Mouse (Mus musculus): ENCODE data around the gene Leng1.

Leng1 gene

GRCm38 (mm10) chr7:3692382-3692986 is 26.8 kb upstream of the Leng1 start, which contains the start of gene Tsen34:
Gene Tsen34, plus strand, starts transcription at chr7:3692863.
- no peak for DNase-seq (ENCODE audit: low spot score in 2 of 2)

DNA sequence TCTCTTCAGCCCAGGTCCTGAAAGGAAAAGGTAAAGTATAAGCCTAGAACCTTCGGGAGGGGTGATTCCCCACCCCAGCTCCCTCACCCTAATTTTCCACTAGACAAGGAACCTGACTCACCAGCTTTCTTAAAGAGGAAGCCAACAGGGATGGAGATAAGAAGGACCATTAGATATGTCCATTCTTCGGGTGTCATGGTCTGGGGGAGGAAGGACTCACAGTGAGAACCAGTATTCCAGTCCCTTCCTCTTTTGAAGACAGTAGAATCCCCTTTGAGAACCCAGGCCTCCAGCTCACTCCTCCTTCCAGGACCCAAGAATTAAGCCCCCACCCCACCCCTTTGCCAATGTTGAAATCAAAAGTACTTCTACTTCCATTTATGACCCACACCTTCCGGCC is 26.3 kb upstream of the Leng1 start:
- no peak for DNase-seq (ENCODE audit: low spot score in 2 of 2)

DNA sequence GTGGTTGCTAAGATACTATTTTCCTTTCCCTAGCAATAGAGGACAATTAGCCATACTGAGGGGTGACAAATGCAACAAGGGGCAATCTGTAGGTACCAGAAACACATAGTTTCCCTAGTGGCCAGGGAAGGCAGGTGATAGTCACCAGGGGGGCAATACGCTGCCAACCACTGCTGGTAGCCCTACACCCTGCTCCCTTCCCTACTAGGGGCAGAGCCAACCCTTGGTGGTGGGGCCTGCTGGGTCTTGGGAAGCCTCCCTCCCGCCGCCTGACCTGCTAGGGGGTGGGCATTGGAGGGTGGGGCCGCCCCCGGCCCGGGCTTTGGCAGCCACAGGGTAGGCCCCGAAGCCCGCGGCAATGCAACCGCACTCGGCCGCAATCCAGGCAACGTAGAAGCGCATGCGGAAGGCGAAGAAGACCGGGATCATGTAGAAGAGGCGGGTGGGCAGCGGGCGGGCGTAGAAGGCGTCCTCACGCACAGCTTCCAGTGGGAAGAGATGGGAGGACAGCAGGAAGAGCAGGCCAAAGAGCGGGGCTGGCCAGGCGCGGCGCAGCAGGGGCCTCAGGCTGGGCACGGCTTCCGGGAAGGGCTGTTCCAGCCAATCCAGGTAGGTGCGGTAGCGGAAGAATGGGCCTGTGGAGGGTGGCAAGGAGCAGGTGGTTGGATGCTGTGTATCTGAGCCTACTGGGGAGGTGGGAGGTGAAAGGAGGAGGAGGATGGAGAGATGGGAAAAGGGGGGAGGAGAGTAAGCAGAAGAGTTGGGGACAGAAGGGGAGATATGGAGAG is 20.0 kb upstream of the Leng1 start:
- no peak for DNase-seq (ENCODE audit: low spot score in 2 of 2)

DNA sequence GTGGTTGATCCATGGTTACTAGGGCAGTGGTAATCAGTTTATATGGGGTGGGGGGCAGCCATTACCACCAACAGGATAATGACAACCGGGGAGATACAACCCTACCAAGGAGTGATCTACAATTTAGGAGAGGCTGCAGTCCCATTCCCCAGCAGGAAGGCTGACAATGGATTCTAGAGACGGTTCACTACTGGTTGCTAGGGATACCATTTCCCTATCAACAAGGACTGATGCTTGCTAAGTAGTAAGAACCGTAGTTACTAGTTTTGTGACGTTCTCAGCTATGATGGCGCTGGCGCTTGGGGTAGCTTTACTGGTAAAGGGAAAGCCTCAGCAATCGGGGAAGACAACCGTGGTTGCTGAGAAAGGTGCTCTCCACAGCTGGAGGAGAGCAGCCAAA is 19.1 kb upstream of the Leng1 start:
- no peak for DNase-seq (ENCODE audit: low spot score in 2 of 2)

DNA sequence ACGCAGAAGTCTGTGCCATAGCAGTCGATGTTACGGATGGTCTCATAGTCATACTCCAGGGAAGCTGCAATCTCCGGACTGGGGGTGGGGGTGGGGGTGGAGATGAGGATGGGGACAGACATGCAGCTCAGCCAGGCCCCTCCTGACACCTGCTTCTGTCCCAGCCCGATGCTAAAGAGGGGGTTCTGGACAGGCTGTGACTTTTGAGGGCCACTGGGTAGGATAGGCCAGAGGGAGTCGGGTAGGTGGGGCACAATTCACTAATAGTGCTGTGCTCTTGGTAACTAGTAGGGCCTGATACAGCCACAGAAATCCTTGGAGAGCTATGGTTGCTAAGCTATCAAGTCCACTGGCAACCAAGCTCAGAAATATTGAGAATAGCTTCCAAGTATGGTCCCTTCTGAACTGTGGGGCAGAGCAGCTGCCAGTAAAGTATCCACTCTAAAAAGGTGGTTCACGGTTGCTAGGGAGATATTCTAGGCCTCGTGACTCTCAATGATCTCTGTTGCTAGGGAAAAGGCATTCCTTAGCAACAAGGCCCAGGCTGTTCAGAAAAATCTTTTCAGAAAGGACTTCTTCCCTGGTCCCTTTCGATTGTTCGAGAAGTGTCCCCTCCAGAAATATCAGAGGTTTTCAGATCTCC is 18.4 kb upstream of the Leng1 start:
- DNase-seq (ENCODE audit: low spot score in 2 of 2), result no peak

DNA sequence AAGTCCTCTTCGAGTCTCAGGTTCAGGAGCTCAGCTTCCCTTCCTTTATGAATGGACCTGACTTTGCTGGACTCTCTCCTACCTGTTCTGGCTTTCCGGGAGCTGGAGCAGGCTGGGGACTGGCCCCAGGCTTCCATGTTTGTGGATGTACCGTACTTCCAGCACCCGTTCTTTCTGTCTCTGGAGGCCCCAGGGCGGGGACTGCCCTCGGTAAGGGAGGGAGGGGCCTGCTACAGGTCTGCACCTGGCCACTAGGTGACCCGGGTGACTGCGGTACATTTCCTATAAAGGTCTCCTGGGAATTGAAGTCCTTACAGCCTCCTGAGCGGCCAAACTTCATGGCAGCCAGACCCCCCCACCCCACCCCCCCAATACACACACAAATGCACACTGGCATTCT is 11.7 kb upstream of the Leng1 start, which contains the start of gene Tmc4:
TSS of gene Tmc4 (minus strand) at position 212 of the 400 bp plus-strand sequence.
- no peak for DNase-seq (ENCODE audit: low spot score in 2 of 2)

GRCm38 (mm10) chr7:3676371-3676770 is 10.7 kb upstream of the Leng1 start:
- DNase-seq (ENCODE audit: low spot score in 2 of 2), result no peak

GRCm38 (mm10) chr7:3675228-3675548 is 9.5 kb upstream of the Leng1 start:
- DNase-seq (ENCODE audit: low spot score in 2 of 2), result no peak

GRCm38 (mm10) chr7:3674507-3675227 is 9.0 kb upstream of the Leng1 start:
- DNase-seq (ENCODE audit: low spot score in 2 of 2), result peak in 1 of 2 experiments; percentile 79

GRCm38 (mm10) chr7:3666921-3667391 is 1.3 kb upstream of the Leng1 start:
- no peak for DNase-seq (ENCODE audit: low spot score in 2 of 2)

GRCm38 (mm10) chr7:3664524-3665214 is 971 bp downstream of the Leng1 start:
- no peak for DNase-seq (ENCODE audit: low spot score in 2 of 2)

- DNase-seq (ENCODE audit: low spot score in 2 of 2), result no peak
These were observed 7.1 kb downstream of the Leng1 start for GRCm38 (mm10) chr7:3658578-3658977.

GRCm38 (mm10) chr7:3656966-3657365 is 8.7 kb downstream of the Leng1 start:
- no peak for DNase-seq (ENCODE audit: low spot score in 2 of 2)

- no peak for DNase-seq (ENCODE audit: low spot score in 2 of 2)
These were observed 19.0 kb downstream of the Leng1 start for GRCm38 (mm10) chr7:3646641-3647040.

DNA sequence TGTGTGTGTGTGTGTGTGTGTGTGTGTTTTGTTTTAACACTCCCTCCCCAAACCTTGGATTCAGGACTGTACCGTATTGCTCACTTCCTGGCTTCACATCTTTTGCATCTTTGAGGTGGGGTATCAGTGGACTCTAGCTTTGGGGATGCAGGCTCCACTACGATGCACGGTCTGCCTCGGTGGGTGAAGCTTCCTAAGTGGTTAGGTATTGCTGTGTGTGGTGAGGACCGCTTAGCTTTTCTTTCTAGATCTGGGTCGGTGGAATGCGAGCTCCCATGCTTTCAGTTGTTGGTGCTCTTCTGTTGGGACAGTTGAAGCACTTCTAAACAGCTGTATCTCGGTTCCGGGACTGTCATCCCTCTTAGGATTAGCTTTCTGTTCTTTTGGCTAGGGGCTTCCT is 19.5 kb downstream of the Leng1 start:
- DNase-seq (ENCODE audit: low spot score in 2 of 2), result no peak

GRCm38 (mm10) chr7:3645488-3646025 is 20.1 kb downstream of the Leng1 start:
- DNase-seq (ENCODE audit: low spot score in 2 of 2), result peak in 1 of 2 experiments; percentile 59

GRCm38 (mm10) chr7:3644672-3645487 is 20.8 kb downstream of the Leng1 start, which contains the start of gene Cnot3:
Gene Cnot3, plus strand, starts transcription at chr7:3645268.
- DNase-seq (ENCODE audit: low spot score in 2 of 2), result peak; percentile 99 to 100

GRCm38 (mm10) chr7:3644348-3644671 is 21.3 kb downstream of the Leng1 start:
- no peak for DNase-seq (ENCODE audit: low spot score in 2 of 2)

GRCm38 (mm10) chr7:3643843-3644242 is 21.8 kb downstream of the Leng1 start:
- DNase-seq (ENCODE audit: low spot score in 2 of 2), result no peak

DNA sequence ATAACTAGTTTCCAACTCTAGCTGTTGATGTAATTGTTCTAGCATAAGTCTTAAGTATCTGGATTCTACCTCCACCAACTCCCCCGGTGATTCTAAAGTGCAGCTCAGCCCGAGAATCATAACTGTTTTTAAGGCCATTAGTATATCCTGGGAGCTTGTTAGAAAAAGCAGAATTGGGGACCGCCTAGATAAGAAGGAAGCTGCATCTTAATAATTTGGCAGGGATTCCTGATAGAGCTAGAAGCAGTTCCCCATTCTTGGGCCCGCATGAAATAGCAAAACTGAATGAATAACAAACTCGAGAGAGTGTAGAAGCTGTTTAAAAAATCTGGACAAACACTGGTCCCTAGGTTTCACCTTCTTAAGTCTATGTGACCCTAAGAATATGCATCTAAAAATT is 22.2 kb downstream of the Leng1 start:
- no peak for DNase-seq (ENCODE audit: low spot score in 2 of 2)

GRCm38 (mm10) chr7:3630478-3630815 is 35.2 kb downstream of the Leng1 start:
- DNase-seq (ENCODE audit: low spot score in 2 of 2), result no peak
